Mouse (Mus musculus): ENCODE results near the gene Vmn2r98. TPM values are rescaled to one million over a fixed set of nuclear protein-coding genes. Genes with fewer than 3 reads are reported as not detected.

Vmn2r98 gene
- polyA plus RNA-seq (2014; fragmentation: Illumina TruSeq; extraction: RNeasy Lipid Tissue Mini Kit (QIAGEN cat#74804); ENCODE audit: insufficient read depth, low read depth, low replicate concordance): not detected

GRCm38 (mm10) chr17:19053160-19053559 is at the start of gene Vmn2r98:
Vmn2r98 (plus strand) TSS chr17:19053460.

Other genes with a start within 250 kb of the Vmn2r98 start
- gene Vmn2r97, start 139.2 kb upstream of the Vmn2r98 start, polyA plus RNA-seq (2014; fragmentation: Illumina TruSeq; extraction: RNeasy Lipid Tissue Mini Kit (QIAGEN cat#74804); ENCODE audit: insufficient read depth, low read depth, low replicate concordance): 0.08 TPM

All from lung, adult 10 weeks (tissue).